Mouse (Mus musculus): ENCODE results near the gene Gnat1.

Gnat1 gene

DNA sequence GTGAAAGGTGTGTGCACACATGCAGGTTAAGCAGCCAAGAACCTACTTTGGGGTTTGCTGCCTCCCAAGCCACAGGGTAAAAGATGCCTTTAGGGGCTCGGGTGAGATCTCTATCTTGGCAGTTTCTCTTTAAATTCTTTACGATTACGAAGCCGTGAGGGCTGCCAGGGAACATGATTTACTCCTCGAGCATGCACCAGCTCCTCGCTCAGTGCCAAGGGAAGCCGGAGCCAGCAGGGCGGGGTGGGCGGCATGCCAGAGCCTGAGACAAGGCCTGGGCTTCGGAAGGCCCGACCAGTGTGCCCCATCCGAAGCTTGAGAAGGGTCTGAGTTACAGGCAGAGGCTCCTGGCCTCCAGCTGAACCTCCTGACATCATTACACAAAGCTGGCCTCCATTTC, 22.1 kb upstream of the Gnat1 start:
- in situ Hi-C loops (cut with MboI; ENCODE audit: unreplicated experiment in 2 of 2) = no loop called here

- in situ Hi-C loops (cut with MboI; ENCODE audit: unreplicated experiment in 2 of 2) = no loop called here
These were observed 20.6 kb upstream of the Gnat1 start for GRCm38 (mm10) chr9:107700114-107700571.

- in situ Hi-C loops (cut with MboI; ENCODE audit: unreplicated experiment in 2 of 2) = no loop called here
These were observed 20.0 kb upstream of the Gnat1 start for GRCm38 (mm10) chr9:107699376-107699980.

DNA sequence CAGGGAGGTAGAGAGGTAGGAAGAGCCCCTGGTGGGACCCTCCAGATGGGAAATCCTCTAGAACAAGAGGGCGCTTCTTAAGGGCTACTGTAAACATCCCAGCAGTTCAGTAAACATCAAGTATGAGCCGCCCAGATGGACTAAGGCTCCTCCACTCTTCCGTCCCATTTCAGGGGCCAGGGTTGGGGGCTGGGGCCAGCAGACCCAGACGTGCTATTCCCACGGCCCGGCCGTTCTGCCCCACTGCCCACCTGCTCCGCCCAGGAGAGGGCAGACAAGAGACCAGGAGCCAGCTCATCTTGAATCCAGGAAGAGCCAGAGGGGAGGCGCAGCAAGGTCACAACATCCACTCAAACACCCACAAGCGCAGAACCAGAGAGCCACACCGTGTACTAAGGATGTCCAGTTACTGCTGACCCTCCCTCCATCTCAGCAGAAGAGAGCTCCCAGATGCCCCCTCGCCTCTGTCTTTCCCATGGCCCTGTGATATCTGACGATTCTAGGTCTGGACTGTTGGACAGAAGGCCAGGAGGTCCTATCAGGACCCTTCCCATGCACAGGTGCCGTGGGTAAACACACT, 19.2 kb upstream of the Gnat1 start:
- in situ Hi-C loops (cut with MboI; ENCODE audit: unreplicated experiment in 2 of 2) = no loop called here

DNA sequence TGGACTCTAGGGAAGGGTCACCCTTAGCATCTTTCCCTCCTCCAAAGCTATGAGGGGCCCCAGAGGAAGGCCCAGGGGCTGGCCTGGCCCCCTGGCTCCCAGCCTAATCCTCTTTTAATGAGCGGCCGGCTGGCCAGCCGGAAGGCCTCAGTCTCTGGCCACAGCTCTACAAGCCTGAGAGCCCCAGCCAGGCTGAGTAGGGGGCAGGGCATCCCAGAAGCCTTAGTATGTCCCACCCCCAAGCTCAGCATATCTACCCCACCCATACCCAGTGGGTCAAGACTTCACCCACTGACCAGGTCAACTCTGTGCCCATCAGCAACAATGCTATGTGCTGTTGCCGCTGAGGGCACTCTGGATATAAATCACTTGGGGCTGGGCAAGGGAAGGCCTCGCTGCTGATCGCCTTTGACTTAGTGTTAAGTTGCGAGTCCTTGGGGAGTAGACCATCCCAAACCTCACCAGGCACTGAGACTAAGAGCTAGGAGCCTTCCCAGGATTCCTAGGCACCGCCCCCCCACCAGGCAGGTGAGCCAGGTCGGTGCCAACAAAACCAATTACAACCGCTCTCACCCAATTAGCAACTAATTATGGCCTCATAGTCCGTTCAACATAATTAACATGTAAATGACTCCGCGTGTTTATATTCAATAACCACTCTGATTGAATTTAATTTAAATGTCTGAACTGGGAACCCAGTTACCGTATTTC, 18.5 kb upstream of the Gnat1 start:
- in situ Hi-C loops (cut with MboI; ENCODE audit: unreplicated experiment in 2 of 2) = no loop called here

DNA sequence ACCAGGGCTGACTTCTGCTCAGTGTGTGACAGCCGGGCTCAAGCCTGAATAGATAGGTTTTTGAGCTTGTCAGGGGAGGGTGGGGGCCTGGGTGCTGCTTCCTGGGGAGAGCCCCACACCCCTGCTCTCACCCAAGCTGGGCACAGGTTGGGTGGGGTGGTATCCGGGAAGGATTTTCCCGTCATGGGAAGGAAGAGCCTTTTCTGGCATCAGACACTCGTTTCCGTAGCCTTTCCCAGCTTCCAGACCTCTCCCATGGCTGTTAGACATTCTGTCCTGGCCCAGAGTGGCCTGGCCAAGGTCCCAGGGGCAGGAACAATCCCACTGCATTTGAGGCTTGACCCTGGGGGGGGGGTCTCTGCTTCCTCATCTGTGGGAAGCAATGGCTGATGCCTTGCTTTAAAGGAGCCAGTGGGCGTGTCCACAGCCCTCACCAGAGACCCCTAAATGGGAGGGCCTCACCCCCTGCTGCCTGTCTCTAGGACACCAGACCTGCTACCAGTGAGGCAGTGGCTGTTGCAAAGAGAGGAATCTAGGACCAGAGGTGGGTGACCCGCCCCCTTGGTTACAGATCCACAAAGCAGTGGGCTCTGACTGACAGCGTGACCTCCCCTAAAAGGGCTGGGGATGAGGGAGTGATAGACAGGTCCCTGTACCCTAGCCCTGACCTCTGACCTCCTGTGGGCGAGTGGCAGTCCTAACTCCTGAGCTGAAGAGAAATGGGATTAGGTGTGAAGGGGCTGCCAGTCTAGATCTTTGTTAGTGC, 17.5 kb upstream of the Gnat1 start:
- in situ Hi-C loops (cut with MboI; ENCODE audit: unreplicated experiment in 2 of 2) = no loop called here

DNA sequence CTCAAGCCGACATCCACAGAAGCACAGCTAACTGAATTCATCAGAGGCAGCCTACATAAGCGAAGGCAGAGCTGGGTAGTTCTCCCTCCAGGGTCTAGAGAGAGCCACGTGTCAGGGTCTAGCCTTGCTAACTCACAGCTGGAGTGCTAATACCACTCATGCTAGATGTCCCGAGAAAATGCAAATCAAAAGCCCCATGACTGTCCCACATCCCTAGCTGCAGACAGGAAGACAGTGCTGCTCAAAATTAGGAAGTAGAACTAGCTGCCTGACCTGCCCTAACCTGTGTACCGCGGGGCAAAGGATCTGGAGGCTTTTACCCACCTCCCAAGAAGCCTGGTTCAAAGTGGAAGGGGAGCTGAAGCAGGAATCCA, 16.6 kb upstream of the Gnat1 start:
- in situ Hi-C loops (cut with MboI; ENCODE audit: unreplicated experiment in 2 of 2) = no loop called here

GRCm38 (mm10) chr9:107695441-107696105, 16.1 kb upstream of the Gnat1 start:
- in situ Hi-C loops (cut with MboI; ENCODE audit: unreplicated experiment in 2 of 2) = no loop called here

GRCm38 (mm10) chr9:107694627-107695026, 15.1 kb upstream of the Gnat1 start:
- in situ Hi-C loops (cut with MboI; ENCODE audit: unreplicated experiment in 2 of 2) = no loop called here

DNA sequence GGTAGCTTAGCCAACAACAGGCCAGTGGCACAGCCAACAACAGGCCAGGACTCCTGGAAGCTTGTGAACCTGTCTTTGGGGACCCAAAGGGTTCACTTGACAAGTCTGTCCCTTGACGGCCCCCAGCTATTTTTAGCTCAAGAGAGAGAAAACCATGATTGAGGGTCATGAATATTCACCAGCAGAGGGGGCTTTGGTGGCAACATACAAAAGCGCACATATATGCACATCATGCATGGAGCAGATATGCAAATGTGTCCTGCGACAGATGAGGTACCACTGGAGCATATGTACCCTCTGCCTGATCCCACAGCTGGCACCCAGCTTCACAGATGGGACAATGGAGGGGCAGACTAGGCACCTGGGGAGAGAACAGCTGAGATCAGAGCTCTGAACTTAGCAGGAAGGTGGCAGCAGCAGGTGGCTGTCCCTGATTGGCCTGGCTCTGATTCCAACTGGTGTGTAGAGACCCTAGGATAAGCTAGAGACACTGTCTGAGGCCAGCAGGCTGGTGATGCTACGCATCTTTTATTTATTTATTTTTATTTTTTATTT, 14.0 kb upstream of the Gnat1 start:
- in situ Hi-C loops (cut with MboI; ENCODE audit: unreplicated experiment in 2 of 2) = no loop called here

DNA sequence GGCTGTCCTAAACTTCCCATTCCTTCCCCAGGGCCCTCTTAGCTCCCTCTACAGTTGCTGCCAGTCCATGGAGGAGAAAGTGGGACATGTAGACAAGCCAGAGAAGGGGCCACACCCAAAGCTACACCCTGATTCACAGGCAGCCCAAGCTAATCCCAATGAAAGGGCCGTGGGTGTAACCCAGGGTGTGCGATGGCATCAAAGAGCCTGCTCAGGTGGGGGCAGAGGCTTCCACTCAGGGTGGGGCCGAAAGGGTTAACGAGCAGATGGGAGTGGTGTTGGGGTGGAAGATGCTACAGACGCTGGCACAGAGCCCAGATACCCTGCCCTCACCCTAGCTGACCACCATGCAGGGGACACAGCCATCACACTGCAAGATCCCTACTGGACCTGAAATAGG, 13.3 kb upstream of the Gnat1 start:
- in situ Hi-C loops (cut with MboI; ENCODE audit: unreplicated experiment in 2 of 2) = no loop called here

GRCm38 (mm10) chr9:107690391-107690790, 10.9 kb upstream of the Gnat1 start:
- in situ Hi-C loops (cut with MboI; ENCODE audit: unreplicated experiment in 2 of 2) = no loop called here

- in situ Hi-C loops (cut with MboI; ENCODE audit: unreplicated experiment in 2 of 2) = loop anchor here in 1 of 2 experiments (5.0 kb wide), 1 partner anchor 48 kb away; no protein-coding TSS in a partner anchor
These were observed 9.4 kb upstream of the Gnat1 start for GRCm38 (mm10) chr9:107688939-107689338.

GRCm38 (mm10) chr9:107688415-107688814, 8.9 kb upstream of the Gnat1 start:
- in situ Hi-C loops (cut with MboI; ENCODE audit: unreplicated experiment in 2 of 2) = loop anchor here in 1 of 2 experiments (5.0 kb wide), 1 partner anchor 49 kb away; no protein-coding TSS in a partner anchor

- in situ Hi-C loops (cut with MboI; ENCODE audit: unreplicated experiment in 2 of 2) = loop anchor here in 1 of 2 experiments (5.0 kb wide), 1 partner anchor 52 kb away; no protein-coding TSS in a partner anchor
These were observed 5.9 kb upstream of the Gnat1 start for GRCm38 (mm10) chr9:107685231-107685981.

- in situ Hi-C loops (cut with MboI; ENCODE audit: unreplicated experiment in 2 of 2) = no loop called here
These were observed 2.9 kb upstream of the Gnat1 start for GRCm38 (mm10) chr9:107682405-107682804.

- in situ Hi-C loops (cut with MboI; ENCODE audit: unreplicated experiment in 2 of 2) = loop anchor here (5.0 kb wide), 3 partner anchors 37 to 322 kb away; no protein-coding TSS in a partner anchor
These were observed 651 bp downstream of the Gnat1 start for GRCm38 (mm10) chr9:107678861-107679260.

- in situ Hi-C loops (cut with MboI; ENCODE audit: unreplicated experiment in 2 of 2) = loop anchor here (5.0 kb wide), 3 partner anchors 36 to 321 kb away; no protein-coding TSS in a partner anchor
These were observed 1.5 kb downstream of the Gnat1 start for GRCm38 (mm10) chr9:107677819-107678526.

Data from v-Abl transformed pro-B cells (cell line).